Mouse (Mus musculus) WW6 (cell line): ENCODE results near the gene Apopt1.
A peak's percentile ranks its signal among the peaks of the same experiment; 100 is the strongest.

Experiments used
- DNase-seq: peaks from one replicate; pipeline ENCODE4 v3.0.0-alpha.2; 2013; ENCODE audit warnings: low read depth, low spot score

Gene Apopt1

GRCm38 (mm10) chr12:111713004-111713651 lies at the start of gene Apopt1, which contains the start of gene Bag5:
Gene Apopt1 (plus strand): TSS chr12:111713261.
Gene Bag5 (minus strand): TSS chr12:111713257.
- DNase-seq: peak; percentile 72

- no peak for DNase-seq
These were observed 48.9 kb upstream of the Apopt1 start for GRCm38 (mm10) chr12:111664144-111664634.

- DNase-seq: no peak
These were observed 47.8 kb upstream of the Apopt1 start for GRCm38 (mm10) chr12:111665041-111665880.

- no peak for DNase-seq
These were observed 46.7 kb upstream of the Apopt1 start for GRCm38 (mm10) chr12:111666380-111666779.

GRCm38 (mm10) chr12:111667421-111667820 lies 45.6 kb upstream of the Apopt1 start:
- DNase-seq: no peak

GRCm38 (mm10) chr12:111668457-111668912 lies 44.6 kb upstream of the Apopt1 start:
- peak; percentile 80 for DNase-seq

GRCm38 (mm10) chr12:111669000-111669788 lies 43.9 kb upstream of the Apopt1 start:
- no peak for DNase-seq

GRCm38 (mm10) chr12:111669961-111670360 lies 43.1 kb upstream of the Apopt1 start:
- no peak for DNase-seq

- no peak for DNase-seq
These were observed 42.6 kb upstream of the Apopt1 start for GRCm38 (mm10) chr12:111670371-111670971.

- DNase-seq: no peak
These were observed 42.1 kb upstream of the Apopt1 start for GRCm38 (mm10) chr12:111670976-111671375.

- no peak for DNase-seq
These were observed 41.6 kb upstream of the Apopt1 start for GRCm38 (mm10) chr12:111671431-111671902.

- DNase-seq: no peak
These were observed 40.9 kb upstream of the Apopt1 start, which contains the start of gene Ckb for GRCm38 (mm10) chr12:111672176-111672575. Gene Ckb (minus strand): TSS chr12:111672338.

- no peak for DNase-seq
These were observed 40.5 kb upstream of the Apopt1 start for GRCm38 (mm10) chr12:111672581-111672980.

GRCm38 (mm10) chr12:111674850-111675486 lies 38.1 kb upstream of the Apopt1 start:
- no peak for DNase-seq

- DNase-seq: no peak
These were observed 37.1 kb upstream of the Apopt1 start for GRCm38 (mm10) chr12:111675797-111676580.

GRCm38 (mm10) chr12:111677421-111677820 lies 35.6 kb upstream of the Apopt1 start:
- no peak for DNase-seq

- DNase-seq: peak; percentile 74
These were observed 35.0 kb upstream of the Apopt1 start, which contains the start of gene Trmt61a for GRCm38 (mm10) chr12:111677882-111678669. Gene Trmt61a (plus strand): TSS chr12:111678105.

GRCm38 (mm10) chr12:111678670-111678933 lies 34.5 kb upstream of the Apopt1 start:
- DNase-seq: no peak

- DNase-seq: no peak
These were observed 34.1 kb upstream of the Apopt1 start for GRCm38 (mm10) chr12:111678997-111679396.
